10 mouse cellular contexts compared by ENCODE assay signal in genomic region chr10:39563552-39564223, GRCm38 (mm10). TPM values are rescaled to one million over a fixed set of nuclear protein-coding genes. Genes with fewer than 3 reads are reported as not detected.
A peak's percentile ranks its signal among the peaks of the same experiment; 100 is the strongest.
DNase-seq lines count a peak whose midpoint lies in the region; ATAC-seq and TF ChIP-seq lines count a peak whose summit lies in the region.
"Had no signal": no experiment of that assay in that cellular context is flagged by ENCODE, and none has a peak within 500 bp of the region (broad histone marks: within the 10 kb centered on the region; RNA-seq: fewer than 3 reads in every experiment).

No protein-coding gene starts in this region.

- no peaks in the 10 kb centered on the region for H3K27me3 ChIP-seq in heart, embryonic 16.5 days (ENCODE audit: control insufficient read depth, insufficient read depth, low read length)
- H3K27me3 ChIP-seq in embryonic facial prominence, embryonic 13.5 days, result 0 out of 2 replicates have a peak, but pooled peaks cover 2% of the 10 kb centered on the region
- H3K27me3 ChIP-seq in hindbrain, embryonic 15.5 days, result no peaks in the 10 kb centered on the region
- no peaks in the 10 kb centered on the region for H3K27me3 ChIP-seq in midbrain, postnatal 0 days (ENCODE audit: insufficient read depth, low read length)
- no peaks in the 10 kb centered on the region for H3K27me3 ChIP-seq in cerebellum, adult 2 months (ENCODE audit: control insufficient read depth, insufficient read depth, low read length)
- H3K27me3 ChIP-seq: CH12.LX had no signal

- H3K9ac ChIP-seq in heart, embryonic 16.5 days (ENCODE audit: low read length), result peak overlapping the region; percentile 43
- no peak overlapping the region; the same call in 1 of the 2 replicates for H3K9ac ChIP-seq in embryonic facial prominence, embryonic 13.5 days
- H3K9ac ChIP-seq in hindbrain, embryonic 15.5 days, result no peak overlapping the region
- H3K9ac ChIP-seq in midbrain, postnatal 0 days (replicated peaks; ENCODE audit: low read length, poor library complexity, severe bottlenecking), result no peak overlapping the region

- peak overlapping the region; percentile 14; the same call in 1 of the 2 replicates for H3K4me3 ChIP-seq in heart, embryonic 16.5 days (ENCODE audit: low read length)
- no peak overlapping the region for H3K4me3 ChIP-seq in embryonic facial prominence, embryonic 13.5 days
- H3K4me3 ChIP-seq in hindbrain, embryonic 15.5 days, result no peak overlapping the region
- H3K4me3 ChIP-seq in midbrain, postnatal 0 days (ENCODE audit: low read depth, low read length), result no peak overlapping the region
- H3K4me3 ChIP-seq in cerebellum, adult 2 months (replicated peaks; ENCODE audit: insufficient read depth, low read depth, low read length), result no peak overlapping the region

- no peak for TF ChIP-seq CTCF in midbrain, postnatal 0 days (IDR thresholded peaks at IDR 0.05)
- TF ChIP-seq CTCF in cerebellum, adult 2 months (IDR thresholded peaks at IDR 0.05; ENCODE audit: borderline replicate concordance, insufficient read depth, low read depth, low read length), result no peak

- no peaks in the 10 kb centered on the region for H3K9me3 ChIP-seq in heart, embryonic 16.5 days (replicated peaks; ENCODE audit: control insufficient read depth, low read length)
- no peaks in the 10 kb centered on the region for H3K9me3 ChIP-seq in embryonic facial prominence, embryonic 13.5 days
- no peaks in the 10 kb centered on the region for H3K9me3 ChIP-seq in hindbrain, embryonic 15.5 days
- no peaks in the 10 kb centered on the region for H3K9me3 ChIP-seq in midbrain, postnatal 0 days (ENCODE audit: low read length)

- peak overlapping the region; percentile 50; the same call in 1 of the 2 replicates for H3K27ac ChIP-seq in heart, embryonic 16.5 days (ENCODE audit: low read length)
- no peak overlapping the region for H3K27ac ChIP-seq in embryonic facial prominence, embryonic 13.5 days
- H3K27ac ChIP-seq in hindbrain, embryonic 15.5 days (replicated peaks), result peak overlapping the region; percentile 27
- peak overlapping the region; percentile 12; the same call in 1 of the 2 replicates for H3K27ac ChIP-seq in midbrain, postnatal 0 days (ENCODE audit: low read depth, low read length)
- no peak overlapping the region for H3K27ac ChIP-seq in cerebellum, adult 2 months (ENCODE audit: insufficient read depth, low read length)

- H3K36me3 ChIP-seq in heart, embryonic 16.5 days (ENCODE audit: control insufficient read depth, insufficient read depth), result no peaks in the 10 kb centered on the region
- peaks cover 8% of the 10 kb centered on the region for H3K36me3 ChIP-seq in embryonic facial prominence, embryonic 13.5 days
- H3K36me3 ChIP-seq in hindbrain, embryonic 15.5 days, result peaks cover 6% of the 10 kb centered on the region; the same call in 1 of the 2 replicates
- peaks cover 10% of the 10 kb centered on the region for H3K36me3 ChIP-seq in midbrain, postnatal 0 days (ENCODE audit: insufficient read depth, low read length)

- 0 out of 2 replicates have a peak, but pooled peaks have one; percentile 33 for ATAC-seq in heart, embryonic 16.5 days (replicated peaks; ENCODE audit: extremely low read depth, insufficient read depth, low FRiP score)
- 0 out of 2 replicates have a peak, but pooled peaks have one; percentile 17 for ATAC-seq in embryonic facial prominence, embryonic 13.5 days (ENCODE audit: insufficient number of reproducible peaks, insufficient read depth, low FRiP score, low TSS enrichment, low read depth)
- no peak for ATAC-seq in hindbrain, embryonic 15.5 days (ENCODE audit: low FRiP score, low read depth)
- ATAC-seq in midbrain, postnatal 0 days (ENCODE audit: low FRiP score), result no peak
- no peak for ATAC-seq in megakaryocyte-erythroid progenitor cell, adult 5-6 weeks (replicated peaks; ENCODE audit: low FRiP score, low TSS enrichment, poor library complexity, severe bottlenecking)

- H3K4me1 ChIP-seq in heart, embryonic 16.5 days (ENCODE audit: control insufficient read depth, insufficient read depth, low read length), result peaks cover 20% of the 10 kb centered on the region
- peaks cover 22% of the 10 kb centered on the region for H3K4me1 ChIP-seq in embryonic facial prominence, embryonic 13.5 days
- H3K4me1 ChIP-seq in hindbrain, embryonic 15.5 days (replicated peaks), result peaks cover 31% of the 10 kb centered on the region
- H3K4me1 ChIP-seq in midbrain, postnatal 0 days (ENCODE audit: insufficient read depth, low read length), result no peaks in the 10 kb centered on the region; the same call in 1 of the 2 replicates
- H3K4me1 ChIP-seq in cerebellum, adult 2 months (ENCODE audit: control insufficient read depth, insufficient read depth, low read length), result peaks cover 4% of the 10 kb centered on the region; the same call in 1 of the 2 replicates

- DNase-seq in heart, postnatal 4 days, result no peak
- no peak for DNase-seq in midbrain, postnatal 0 days (ENCODE audit: low spot score)
- no peak for DNase-seq in spleen, adult 12 weeks (ENCODE audit: low spot score)
- no peak for DNase-seq in cerebellum, adult 2 months
- DNase-seq: thymus, adult 18-20 months had no signal

- no peak for TF ChIP-seq POLR2A in cerebellum, adult 2 months (IDR thresholded peaks at IDR 0.05; ENCODE audit: borderline replicate concordance, insufficient read depth, low read length)

- WGBS in heart, embryonic 16.5 days, result 43% methylated on average over 24 of the region's 24 CpGs
- WGBS in embryonic facial prominence, embryonic 13.5 days, result 44% methylated on average over 24 of the region's 24 CpGs
- 41% methylated on average over 24 of the region's 24 CpGs for WGBS in hindbrain, embryonic 15.5 days
- 42% methylated on average over 24 of the region's 24 CpGs for WGBS in midbrain, postnatal 0 days
- 68% methylated on average over 24 of the region's 24 CpGs for WGBS in cerebellum, adult 2 months

- peak overlapping the region; percentile 38; the same call in 1 of the 2 replicates for H3K4me2 ChIP-seq in heart, embryonic 16.5 days (ENCODE audit: low read depth, low read length)
- H3K4me2 ChIP-seq in embryonic facial prominence, embryonic 13.5 days, result no peak overlapping the region
- H3K4me2 ChIP-seq in hindbrain, embryonic 15.5 days, result no peak overlapping the region
- H3K4me2 ChIP-seq in midbrain, postnatal 0 days (ENCODE audit: low read depth, low read length, poor library complexity, severe bottlenecking), result no peak overlapping the region

RNA-seq across cellular contexts. Expression of gene Traf3ip2, which starts 49.0 kb away (rescaled TPM):
- polyA plus RNA-seq in heart, embryonic 16.5 days (2015; fragmentation: Nextera tagmentation; extraction: Ambion mirVana), result 10.7 and 12.5 TPM in 2 replicates
- 1 to 10 TPM; 7.1 to 7.3 TPM for total RNA-seq in heart, postnatal 4 days (2021)
- 15.8 and 18.1 TPM in 2 replicates for polyA plus RNA-seq in embryonic facial prominence, embryonic 13.5 days (2015; fragmentation: Nextera tagmentation; extraction: Ambion mirVana)
- 7.4 and 7.9 TPM in 2 replicates for polyA plus RNA-seq in hindbrain, embryonic 15.5 days (2015; fragmentation: Nextera tagmentation; extraction: Ambion mirVana)
- total RNA-seq in midbrain, postnatal 0 days (2014; rRNA removed), result 0.47 and 1.9 TPM in 2 replicates
- 4.2 and 6.1 TPM in 2 replicates for polyA plus RNA-seq in midbrain, postnatal 0 days (2015; fragmentation: Nextera tagmentation; extraction: Ambion mirVana)
- 1.9 and 4.2 TPM in 2 replicates for total RNA-seq in megakaryocyte-erythroid progenitor cell, adult 5-6 weeks (2014; fragmentation: Nextera tagmentation)
- 0.42 and 0.80 TPM in 2 replicates for total RNA-seq in megakaryocyte-erythroid progenitor cell, adult 5-6 weeks (2017)
- 5.7 and 6.9 TPM in 2 replicates for polyA plus RNA-seq in cerebellum, adult 2 months (2012; rRNA removed)

Comparison
In these comparisons a context has a peak if more than half of its experiments do, and no peak if none do; other contexts are left out.
1. ATAC-seq: peak in heart, embryonic 16.5 days (single experiment) and embryonic facial prominence, embryonic 13.5 days (single experiment); none in hindbrain, embryonic 15.5 days (single experiment), midbrain, postnatal 0 days (single experiment) and megakaryocyte-erythroid progenitor cell, adult 5-6 weeks (single experiment).
2. H3K27ac ChIP-seq: peak in heart, embryonic 16.5 days (single experiment), hindbrain, embryonic 15.5 days (single experiment) and midbrain, postnatal 0 days (single experiment); none in embryonic facial prominence, embryonic 13.5 days (single experiment) and cerebellum, adult 2 months (single experiment).